Mouse (Mus musculus): ENCODE measurements around the gene Map1b. TPM values are rescaled to one million over a fixed set of nuclear protein-coding genes. Genes with fewer than 3 reads are reported as not detected.
A peak's percentile ranks its signal among the peaks of the same experiment; 100 is the strongest.

The Map1b gene
- polyA plus RNA-seq, 1 experiment from 2014 or later: 31.2 TPM

DNA sequence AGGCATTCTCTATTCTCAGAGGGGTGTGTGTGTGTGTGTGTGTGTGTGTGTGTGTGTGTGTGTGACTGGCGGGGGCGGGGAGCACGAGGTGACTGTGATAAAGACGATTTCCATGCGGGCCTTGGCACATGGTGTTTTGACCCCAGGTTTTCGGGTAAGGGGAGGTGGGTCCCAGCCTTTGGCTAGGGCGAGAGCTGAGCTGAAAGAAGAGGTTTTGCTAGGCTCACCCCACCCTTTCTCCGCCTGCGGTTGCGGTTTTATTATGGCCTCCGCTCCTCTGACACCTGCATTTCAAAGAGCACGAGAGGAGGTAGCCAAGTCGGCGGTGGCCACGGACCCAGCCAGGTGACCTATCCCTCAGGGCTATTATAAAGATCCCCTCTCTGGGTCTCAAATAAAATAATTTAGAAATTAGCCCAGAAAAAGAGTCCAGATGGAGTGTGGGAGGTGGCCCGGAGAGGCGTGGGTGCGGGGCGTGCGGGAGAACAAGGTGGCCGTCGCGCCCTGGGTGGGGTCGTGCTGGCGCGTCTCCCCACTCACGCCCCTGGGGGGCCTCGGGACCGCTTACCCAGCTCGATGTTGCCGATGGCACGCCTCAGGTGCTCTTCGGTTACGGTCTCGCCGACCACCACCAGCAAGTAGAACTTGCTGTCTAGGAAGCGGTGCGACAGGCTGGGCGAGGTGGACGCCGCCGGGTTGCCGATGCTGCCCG is 448 bp downstream of the Map1b start:
- under 1% methylated on average over 43 of the region's 44 CpGs for WGBS
- H3K9ac ChIP-seq (replicated peaks; ENCODE audit: low read depth): peak overlapping the region; percentile 34; the same call in 1 of the 2 replicates
- H3K36me3 ChIP-seq (ENCODE audit: insufficient read depth, low read length): no peaks in the 10 kb centered on the region
- H3K9me3 ChIP-seq (ENCODE audit: low read length): no peaks in the 10 kb centered on the region
- H3K4me1 ChIP-seq (ENCODE audit: insufficient read depth, low read depth, low read length): no peaks in the 10 kb centered on the region
- DNase-seq (ENCODE audit: low spot score) (no peak), ATAC-seq (peak; percentile 15; the same call in 1 of the 2 replicates)
- TF ChIP-seq CTCF (IDR thresholded peaks at IDR 0.05) (no peak), EP300 (IDR thresholded peaks at IDR 0.05) (no peak)
- peak overlapping the region; percentile 86 for H3K4me2 ChIP-seq (replicated peaks; ENCODE audit: low read depth, low read length)
- H3K27ac ChIP-seq (ENCODE audit: low read length): no peak overlapping the region
- no peaks in the 10 kb centered on the region for H3K27me3 ChIP-seq (replicated peaks; ENCODE audit: insufficient read depth, low read length)
- H3K4me3 ChIP-seq (ENCODE audit: low read depth, low read length): peak overlapping the region; percentile 56

DNA sequence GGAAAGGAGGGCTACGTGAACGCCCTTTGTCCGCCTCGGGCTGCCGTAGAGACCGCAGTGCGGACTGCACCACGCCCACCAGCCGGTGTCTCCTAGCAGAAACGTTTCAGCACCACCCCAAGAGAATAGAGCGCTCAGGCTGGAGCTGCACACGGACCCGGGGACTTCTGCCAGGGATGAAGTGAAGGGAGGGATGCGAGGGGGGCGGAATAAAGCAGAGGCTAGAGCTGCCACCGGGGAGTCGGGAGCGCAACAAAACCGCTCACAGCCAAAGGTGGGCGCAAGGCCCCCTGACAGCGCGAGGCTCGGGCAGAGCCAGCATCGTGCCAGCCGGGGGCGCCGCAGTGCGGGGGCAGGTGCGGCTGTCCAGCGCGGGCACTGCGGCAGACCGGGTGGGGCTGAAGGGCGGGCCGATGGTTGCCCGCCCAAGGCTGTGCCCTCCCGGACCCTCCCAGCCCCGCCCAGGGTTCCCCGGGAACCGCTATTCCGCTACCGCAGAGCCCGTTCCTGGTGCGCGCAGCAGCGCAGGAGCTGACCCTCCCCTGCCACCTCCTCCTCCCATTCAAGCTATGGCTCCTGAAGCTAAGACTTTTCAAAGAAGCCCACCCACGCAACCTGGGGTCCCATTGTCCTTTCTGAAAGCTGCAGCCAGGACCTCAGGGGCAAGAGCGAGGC is 1.3 kb downstream of the Map1b start:
- no peaks in the 10 kb centered on the region for H3K36me3 ChIP-seq (ENCODE audit: insufficient read depth, low read length)
- peak overlapping the region; percentile 23; the same call in 1 of the 2 replicates for H3K9ac ChIP-seq (replicated peaks; ENCODE audit: low read depth)
- TF ChIP-seq EP300 (IDR thresholded peaks at IDR 0.05) (no peak), CTCF (IDR thresholded peaks at IDR 0.05) (peak; percentile 53)
- peak overlapping the region; percentile 86 for H3K4me2 ChIP-seq (replicated peaks; ENCODE audit: low read depth, low read length)
- H3K9me3 ChIP-seq (ENCODE audit: low read length): no peaks in the 10 kb centered on the region
- WGBS: 2% methylated on average over 32 of the region's 48 CpGs
- H3K27me3 ChIP-seq (replicated peaks; ENCODE audit: insufficient read depth, low read length): no peaks in the 10 kb centered on the region
- no peaks in the 10 kb centered on the region for H3K4me1 ChIP-seq (ENCODE audit: insufficient read depth, low read depth, low read length)
- peak overlapping the region; percentile 56 for H3K4me3 ChIP-seq (ENCODE audit: low read depth, low read length)
- H3K27ac ChIP-seq (ENCODE audit: low read length): no peak overlapping the region
- ATAC-seq (peak; percentile 80), DNase-seq (ENCODE audit: low spot score) (peak; percentile 87)

DNA sequence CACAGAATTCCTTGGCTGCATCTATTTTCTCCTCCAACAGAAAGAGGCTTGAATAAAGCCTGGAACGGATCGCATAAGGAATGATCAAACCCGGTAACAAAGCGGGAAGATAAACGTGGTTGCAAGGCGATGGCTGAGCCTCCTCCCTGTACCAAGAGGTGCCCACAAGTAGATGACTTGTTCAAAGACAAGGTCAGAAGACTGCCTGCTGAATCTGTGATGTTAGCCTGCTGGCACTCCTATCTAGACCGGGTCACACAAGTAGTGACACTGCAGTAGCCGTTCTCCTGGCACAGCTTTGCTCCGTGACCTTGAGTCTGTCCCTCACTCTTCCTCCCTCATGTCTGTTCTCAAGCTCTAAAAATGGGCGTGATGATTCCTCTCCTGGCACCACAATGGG is 2.4 kb downstream of the Map1b start:
- Histone ChIP-seq H3K27ac (ENCODE audit: low read length) (no peak overlapping the region), H3K4me2 (replicated peaks; ENCODE audit: low read depth, low read length) (0 out of 2 replicates have a peak overlapping the region, but pooled peaks have one; percentile 12), H3K9me3 (ENCODE audit: low read length) (no peaks in the 10 kb centered on the region), H3K4me3 (ENCODE audit: low read depth, low read length) (no peak overlapping the region), H3K27me3 (replicated peaks; ENCODE audit: insufficient read depth, low read length) (no peaks in the 10 kb centered on the region), H3K36me3 (ENCODE audit: insufficient read depth, low read length) (no peaks in the 10 kb centered on the region), H3K9ac (replicated peaks; ENCODE audit: low read depth) (no peak overlapping the region), H3K4me1 (ENCODE audit: insufficient read depth, low read depth, low read length) (no peaks in the 10 kb centered on the region)
- ATAC-seq: no peak
- DNase-seq (ENCODE audit: low spot score): no peak
- no peak for TF ChIP-seq CTCF (IDR thresholded peaks at IDR 0.05)
- TF ChIP-seq EP300 (IDR thresholded peaks at IDR 0.05): no peak
- WGBS: 21% methylated on average over 10 of the region's 10 CpGs

DNA sequence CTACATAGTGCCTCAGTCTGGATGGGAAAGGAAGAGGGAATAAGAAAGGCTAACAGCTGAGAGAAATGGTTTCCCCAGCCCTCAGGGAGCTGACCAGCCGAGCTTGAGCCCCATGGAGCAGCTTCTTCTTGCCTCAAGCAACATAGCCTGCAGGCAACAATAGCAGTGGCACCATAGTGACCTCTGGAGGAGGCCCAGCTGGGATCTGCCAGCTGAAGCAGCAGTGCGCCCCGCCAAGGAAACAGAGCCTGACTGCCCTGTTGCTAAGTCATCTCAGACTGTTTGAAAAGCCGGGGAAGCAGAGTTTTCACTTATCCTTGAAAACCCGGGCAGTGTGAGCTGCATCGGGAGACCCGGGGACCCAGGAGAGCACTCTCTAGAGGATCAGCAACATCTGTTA is 3.2 kb downstream of the Map1b start:
- Histone ChIP-seq H3K27me3 (replicated peaks; ENCODE audit: insufficient read depth, low read length) (no peaks in the 10 kb centered on the region), H3K9me3 (ENCODE audit: low read length) (no peaks in the 10 kb centered on the region), H3K27ac (ENCODE audit: low read length) (no peak overlapping the region), H3K36me3 (ENCODE audit: insufficient read depth, low read length) (no peaks in the 10 kb centered on the region), H3K4me2 (replicated peaks; ENCODE audit: low read depth, low read length) (no peak overlapping the region), H3K9ac (replicated peaks; ENCODE audit: low read depth) (no peak overlapping the region), H3K4me3 (ENCODE audit: low read depth, low read length) (no peak overlapping the region), H3K4me1 (ENCODE audit: insufficient read depth, low read depth, low read length) (no peaks in the 10 kb centered on the region)
- TF ChIP-seq EP300 (IDR thresholded peaks at IDR 0.05) (no peak), CTCF (IDR thresholded peaks at IDR 0.05) (peak; percentile 70)
- ATAC-seq (peak; percentile 36; the same call in 1 of the 2 replicates), DNase-seq (ENCODE audit: low spot score) (peak; percentile 46)
- 12% methylated on average over 7 of the region's 7 CpGs for WGBS

DNA sequence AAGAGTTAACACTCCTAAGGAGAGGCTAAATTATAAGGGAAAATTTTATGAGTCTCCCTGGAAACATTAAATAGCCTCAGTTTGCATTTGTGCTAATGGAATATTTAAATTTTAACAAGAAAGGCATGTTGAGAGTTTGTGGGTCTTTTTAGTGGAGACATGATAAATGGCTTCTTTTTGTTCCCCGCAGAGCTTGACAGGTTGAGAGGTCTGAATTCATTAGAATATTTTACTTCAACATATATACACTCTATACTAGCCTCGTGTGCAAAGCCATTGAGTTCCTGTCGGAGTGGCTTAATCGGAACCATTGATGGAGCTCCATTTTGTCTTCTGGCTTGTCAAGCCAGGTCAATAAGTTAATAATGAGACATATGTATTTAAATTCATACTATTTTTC is 6.4 kb downstream of the Map1b start:
- TF ChIP-seq CTCF (IDR thresholded peaks at IDR 0.05): no peak
- no peak for TF ChIP-seq EP300 (IDR thresholded peaks at IDR 0.05)
- ATAC-seq: no peak

DNA sequence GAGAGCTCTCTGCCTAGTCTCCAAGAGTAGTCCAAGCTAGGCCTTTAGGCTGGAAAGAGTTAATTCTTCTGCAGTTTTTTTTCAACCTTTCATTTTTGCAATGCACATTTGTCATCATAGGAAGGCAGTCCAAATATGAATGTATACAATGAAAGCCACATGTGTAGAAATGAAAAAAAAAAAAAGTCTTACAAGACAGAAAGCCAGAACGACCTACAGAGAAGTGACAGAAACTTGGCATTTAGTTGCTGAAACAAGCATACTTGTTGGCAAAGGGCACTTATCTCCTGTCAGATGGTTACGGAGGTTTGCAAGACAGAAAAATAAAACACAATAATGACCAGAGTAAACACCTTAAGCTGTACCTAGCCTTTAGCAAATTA is 9.8 kb downstream of the Map1b start:
- Histone ChIP-seq H3K27ac (ENCODE audit: low read length) (no peak overlapping the region), H3K4me1 (ENCODE audit: insufficient read depth, low read depth, low read length) (0 out of 2 replicates have a peak, but pooled peaks cover 3% of the 10 kb centered on the region), H3K27me3 (replicated peaks; ENCODE audit: insufficient read depth, low read length) (no peaks in the 10 kb centered on the region), H3K9ac (replicated peaks; ENCODE audit: low read depth) (no peak overlapping the region), H3K9me3 (ENCODE audit: low read length) (no peaks in the 10 kb centered on the region), H3K4me3 (ENCODE audit: low read depth, low read length) (no peak overlapping the region), H3K36me3 (ENCODE audit: insufficient read depth, low read length) (no peaks in the 10 kb centered on the region), H3K4me2 (replicated peaks; ENCODE audit: low read depth, low read length) (no peak overlapping the region)
- WGBS: 16% methylated on average over 2 of the region's 2 CpGs
- DNase-seq (ENCODE audit: low spot score) (peak; percentile 22), ATAC-seq (no peak)
- no peak for TF ChIP-seq CTCF (IDR thresholded peaks at IDR 0.05)
- TF ChIP-seq EP300 (IDR thresholded peaks at IDR 0.05): no peak

More for the DNA sequence above, 6.4 kb downstream of the Map1b start:
- H3K27ac ChIP-seq (ENCODE audit: low read length): no peak overlapping the region
- no peaks in the 10 kb centered on the region for H3K27me3 ChIP-seq (replicated peaks; ENCODE audit: insufficient read depth, low read length)
- DNase-seq (ENCODE audit: low spot score): no peak
- 82% methylated on average over 4 of the region's 4 CpGs for WGBS
- no peaks in the 10 kb centered on the region for H3K4me1 ChIP-seq (ENCODE audit: insufficient read depth, low read depth, low read length)
- H3K4me2 ChIP-seq (replicated peaks; ENCODE audit: low read depth, low read length): no peak overlapping the region
- H3K9ac ChIP-seq (replicated peaks; ENCODE audit: low read depth): no peak overlapping the region
- H3K4me3 ChIP-seq (ENCODE audit: low read depth, low read length): no peak overlapping the region
- H3K36me3 ChIP-seq (ENCODE audit: insufficient read depth, low read length): no peaks in the 10 kb centered on the region
- no peaks in the 10 kb centered on the region for H3K9me3 ChIP-seq (ENCODE audit: low read length)

Data from lung, postnatal 0 days (tissue).